Mouse (Mus musculus) T-helper 17 cell (primary cell): ENCODE data around the gene Amz1.

Source experiments
- in situ Hi-C, 2 experiments: fragments of 300-600 bp; cut with MboI, MseI; formaldehyde crosslinking; loops; 1 replicate in 1 of 2; 2 replicates in 1 of 2; pipeline ENCODE4 v1.15.1; 2025; ENCODE audit warnings: high pct_unique_total_duplicates in 2 of 2

The Amz1 gene

DNA sequence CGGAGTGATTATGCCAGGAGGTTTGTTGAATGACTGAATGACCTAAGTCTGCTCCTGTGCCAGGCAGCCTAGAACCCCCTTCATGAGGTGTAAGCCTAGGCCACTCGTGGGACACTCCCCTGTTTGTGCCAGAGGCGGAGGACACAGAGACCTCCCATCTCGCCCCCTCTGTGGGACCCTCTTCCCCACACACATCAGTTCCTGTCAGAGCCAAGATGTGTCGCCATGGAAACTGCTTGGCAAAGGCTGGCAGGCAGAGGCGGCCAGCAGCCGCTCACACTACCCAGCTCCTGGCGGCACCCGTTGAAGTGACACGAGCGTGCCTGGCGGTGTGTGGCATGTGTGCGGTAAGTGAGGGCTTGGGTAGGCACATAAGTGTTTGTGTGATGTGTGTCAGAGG is at the start of gene Amz1:
Amz1 (plus strand) TSS at position 306 of the 400 bp plus-strand sequence.
- in situ Hi-C loops, result loop anchor here in 1 of 2 experiments (10.0 kb wide), 1 partner anchor 909 kb away; the partner anchor contains the start of gene Tmem184a

DNA sequence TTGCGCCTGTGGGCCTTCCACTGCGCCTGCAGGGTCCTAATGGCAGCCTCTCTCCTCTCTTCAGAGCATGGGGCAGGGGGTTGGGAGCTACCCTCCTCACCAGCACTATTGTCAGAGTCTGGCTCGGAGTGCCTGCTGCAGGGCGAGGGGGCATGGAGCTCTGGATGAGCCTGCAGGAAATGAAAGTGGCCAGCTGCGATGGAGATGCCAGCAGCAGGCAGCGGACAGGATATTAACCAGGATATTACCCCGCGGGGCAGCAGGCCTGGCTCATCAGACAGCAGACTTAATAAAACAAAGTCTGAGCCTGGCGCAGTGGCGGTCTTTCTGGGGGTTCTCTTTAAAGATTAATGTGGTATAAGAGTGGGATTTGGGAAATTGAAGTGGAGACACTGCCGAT is 48.8 kb upstream of the Amz1 start:
- in situ Hi-C loops, result no loop called here

DNA sequence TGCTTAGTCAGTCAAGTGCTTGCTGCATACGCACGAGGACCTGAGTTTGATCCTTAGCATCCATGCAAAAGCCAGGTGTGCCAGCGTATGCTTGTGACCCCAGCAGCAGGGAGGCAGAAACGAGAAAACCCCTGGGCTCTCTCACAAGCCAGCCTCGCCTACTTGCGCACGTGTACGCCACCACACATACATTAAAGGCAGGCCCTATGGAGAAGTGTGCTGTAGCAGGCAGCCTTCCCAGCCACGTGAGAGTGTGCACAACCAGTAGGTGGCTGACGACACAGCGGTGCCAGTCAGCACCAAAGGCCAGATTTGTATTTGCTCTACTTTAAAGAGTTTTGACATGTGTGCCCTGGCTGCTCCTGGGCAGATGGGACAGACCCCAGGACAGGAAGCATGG is 48.3 kb upstream of the Amz1 start:
- in situ Hi-C loops, result no loop called here

DNA sequence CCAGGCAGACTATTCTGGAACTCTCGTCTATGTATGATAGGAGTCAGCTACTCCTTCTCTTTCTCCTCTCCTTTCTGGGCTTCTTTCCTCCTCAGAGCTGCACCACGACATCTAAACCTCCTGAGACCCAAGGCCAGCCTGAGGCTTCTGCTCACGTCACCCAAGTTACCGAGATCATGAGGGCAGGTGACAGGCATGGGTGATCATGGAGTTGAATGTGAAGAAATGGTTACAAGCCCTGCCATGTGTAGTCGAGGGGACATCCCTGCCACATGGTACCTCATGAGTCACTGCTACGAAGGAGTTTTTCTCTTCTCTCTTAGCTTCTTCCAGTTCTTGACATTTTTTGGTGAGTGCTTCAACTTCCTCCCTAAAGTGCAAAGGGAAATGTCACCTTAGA is 46.8 kb upstream of the Amz1 start:
- in situ Hi-C loops, result no loop called here

DNA sequence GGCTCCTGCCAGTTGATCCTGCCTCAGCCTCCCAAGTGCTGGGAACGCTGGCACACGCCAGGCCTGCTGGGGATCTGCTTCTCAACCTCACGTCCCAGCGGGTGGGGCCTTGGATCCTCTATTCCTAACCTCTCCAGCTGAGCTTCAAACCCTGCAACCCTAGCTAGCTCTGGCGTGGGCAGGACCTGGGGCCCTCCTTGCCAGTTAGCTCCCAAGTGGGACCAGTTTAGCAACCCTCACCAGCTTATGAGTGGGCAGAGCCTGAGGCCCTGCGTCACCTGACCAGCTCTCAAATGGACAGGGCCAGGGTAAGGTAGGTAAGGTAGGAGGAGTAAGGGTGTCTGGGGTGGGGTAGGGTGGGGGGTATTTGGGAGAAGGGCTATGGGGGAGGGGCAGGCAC is 43.9 kb upstream of the Amz1 start:
- in situ Hi-C loops, result no loop called here

DNA sequence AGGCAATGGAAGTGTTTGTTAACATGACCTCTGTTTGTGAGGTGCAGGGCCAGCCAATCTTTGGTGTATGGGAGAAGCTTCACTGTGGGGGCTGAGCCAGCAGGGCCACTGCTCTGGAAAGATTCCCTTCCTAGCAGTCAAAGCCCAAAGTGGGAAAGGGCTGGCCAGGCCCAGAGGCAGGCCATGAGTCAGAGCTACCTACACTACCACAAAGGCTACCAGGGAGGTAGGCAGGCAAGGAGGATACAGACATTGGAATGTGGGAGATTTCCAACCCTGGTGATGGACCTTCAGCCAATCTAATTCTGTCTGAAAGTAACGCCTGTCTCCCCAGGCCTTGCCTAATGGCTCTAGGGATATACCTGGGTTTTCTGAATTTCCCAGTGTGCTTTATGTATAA is 43.0 kb upstream of the Amz1 start:
- in situ Hi-C loops, result no loop called here

DNA sequence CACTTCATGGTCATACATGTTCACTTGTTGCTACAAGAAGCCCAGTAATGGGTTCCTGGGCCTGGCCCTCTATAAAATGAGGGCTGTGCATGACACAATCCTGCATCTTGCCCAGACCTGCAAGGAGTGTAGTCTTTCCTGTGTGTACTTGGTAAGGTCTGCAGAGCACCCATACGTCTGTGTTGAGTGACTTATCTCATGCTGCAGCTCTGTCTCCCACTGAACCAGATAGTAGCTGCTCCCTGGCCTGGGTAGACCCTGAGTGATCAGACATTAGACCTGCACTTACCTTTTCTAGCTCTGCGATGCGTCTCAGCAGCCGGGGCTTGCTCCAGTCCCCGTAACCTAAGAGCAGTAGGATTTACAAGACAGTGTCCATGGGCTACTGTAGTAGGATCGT is 41.8 kb upstream of the Amz1 start:
- in situ Hi-C loops, result no loop called here

DNA sequence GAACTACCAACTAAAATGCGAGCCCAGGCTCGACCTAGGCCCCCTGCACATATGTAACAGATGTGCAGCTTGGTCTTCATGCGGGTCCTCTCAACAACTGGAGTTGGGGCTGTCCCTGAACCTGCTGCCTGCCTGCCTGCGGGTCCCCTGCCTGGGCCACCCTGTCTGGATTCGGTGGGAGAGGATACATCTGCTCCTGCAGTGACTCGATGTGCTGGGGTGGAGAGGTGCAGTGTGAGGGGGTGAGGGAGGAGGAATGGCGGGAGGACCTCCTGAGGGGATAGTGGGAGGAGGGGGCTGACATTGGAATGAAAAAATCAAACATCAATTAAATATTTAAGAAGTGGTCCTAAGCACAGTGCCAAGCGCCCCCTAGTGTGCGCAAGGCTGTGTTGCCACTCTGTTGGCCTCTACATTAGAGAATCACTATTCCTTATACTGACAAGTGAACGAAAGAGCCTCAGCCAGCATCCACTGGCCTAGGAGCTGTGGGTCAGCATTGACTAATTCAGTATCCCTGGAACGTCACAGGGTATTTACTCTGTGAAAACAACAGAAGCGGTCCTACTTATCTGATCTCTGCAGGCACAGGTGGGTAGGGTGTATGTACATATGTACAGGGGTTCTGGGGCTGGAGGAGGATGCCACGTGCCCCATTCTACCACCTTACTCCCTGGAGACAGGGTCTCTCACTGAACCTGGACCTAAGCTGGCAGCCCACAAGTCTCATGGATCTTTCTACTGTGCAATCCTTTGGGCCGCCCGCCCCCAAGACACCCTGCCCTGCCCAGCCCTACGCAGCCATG is 39.4 kb upstream of the Amz1 start:
- in situ Hi-C loops, result no loop called here

DNA sequence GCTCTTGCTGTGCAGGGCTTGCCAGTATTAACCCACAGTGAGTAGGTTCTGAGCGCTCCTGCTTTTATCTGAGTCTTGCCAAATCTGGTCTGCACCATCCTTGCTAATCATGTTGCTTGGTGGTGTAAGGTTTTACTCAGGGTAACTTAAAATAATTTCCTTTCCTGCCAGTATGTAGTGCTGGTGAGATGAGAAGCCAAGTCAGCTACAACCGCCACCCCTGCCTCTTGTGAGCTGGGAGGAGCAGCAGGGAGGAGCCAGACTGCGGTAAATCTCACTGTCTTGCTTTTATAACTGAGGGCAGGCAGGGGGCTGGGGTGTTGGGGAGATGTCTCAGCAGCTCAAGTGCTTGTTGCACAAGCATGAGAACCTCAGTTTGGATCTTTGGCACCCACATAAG is 35.5 kb upstream of the Amz1 start:
- in situ Hi-C loops, result no loop called here

DNA sequence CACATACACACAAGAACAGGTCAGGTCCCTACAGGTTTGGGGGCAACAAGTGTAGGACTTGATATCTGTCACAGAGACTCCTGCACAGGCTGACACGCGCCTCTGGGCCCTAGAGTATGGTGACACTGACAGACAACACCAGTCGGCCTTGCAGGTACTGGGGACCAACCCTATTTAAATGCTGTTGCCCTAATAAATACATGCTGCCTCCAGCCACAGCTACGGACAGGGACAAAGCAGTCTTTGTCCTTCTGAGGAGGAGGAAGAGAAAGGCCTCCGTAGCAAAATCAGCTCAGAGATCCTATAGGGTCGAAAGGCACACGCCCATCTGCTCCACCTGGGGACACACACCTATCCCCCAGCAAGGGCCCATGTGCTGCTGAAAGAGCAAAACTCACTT is 27.9 kb upstream of the Amz1 start:
- in situ Hi-C loops, result no loop called here

DNA sequence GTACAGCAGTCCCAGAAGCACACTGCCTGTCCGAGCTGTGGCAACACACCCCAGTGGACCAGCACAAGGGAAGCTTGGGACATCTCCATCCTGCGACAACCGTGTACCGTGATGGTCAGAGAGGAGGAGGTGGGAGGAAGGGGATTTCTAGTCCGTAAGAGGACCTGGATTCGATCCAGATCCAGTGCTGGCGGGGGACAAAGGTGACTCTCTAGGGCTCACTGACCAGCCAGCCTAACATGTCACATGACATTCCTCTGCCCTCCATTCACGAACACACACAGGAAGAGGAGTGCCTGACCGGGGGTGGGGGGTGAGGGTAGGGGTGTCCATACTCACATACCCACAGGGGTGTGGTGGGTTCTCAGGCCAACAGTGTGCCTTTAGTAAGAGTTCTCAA is 24.2 kb upstream of the Amz1 start:
- in situ Hi-C loops, result no loop called here

DNA sequence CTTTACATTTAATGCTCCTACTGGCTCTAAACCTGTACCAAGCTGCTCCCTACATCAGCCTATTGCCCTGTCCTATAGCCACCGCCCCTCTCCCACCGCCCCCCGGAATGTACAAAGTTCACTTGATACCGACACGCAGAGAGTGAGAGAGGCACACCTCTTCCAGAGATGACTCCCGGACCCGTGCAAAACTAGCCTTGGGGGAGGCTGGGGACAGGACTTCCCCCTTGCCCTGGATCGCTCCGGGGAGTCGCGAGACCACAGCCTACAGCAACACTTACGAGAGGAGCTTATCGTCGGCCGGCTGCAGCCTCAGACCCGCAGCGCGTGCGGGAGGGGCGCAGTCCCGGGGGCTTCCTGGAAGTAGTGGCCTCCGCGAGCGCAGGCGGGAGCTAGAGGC is 22.3 kb upstream of the Amz1 start:
- in situ Hi-C loops, result no loop called here

DNA sequence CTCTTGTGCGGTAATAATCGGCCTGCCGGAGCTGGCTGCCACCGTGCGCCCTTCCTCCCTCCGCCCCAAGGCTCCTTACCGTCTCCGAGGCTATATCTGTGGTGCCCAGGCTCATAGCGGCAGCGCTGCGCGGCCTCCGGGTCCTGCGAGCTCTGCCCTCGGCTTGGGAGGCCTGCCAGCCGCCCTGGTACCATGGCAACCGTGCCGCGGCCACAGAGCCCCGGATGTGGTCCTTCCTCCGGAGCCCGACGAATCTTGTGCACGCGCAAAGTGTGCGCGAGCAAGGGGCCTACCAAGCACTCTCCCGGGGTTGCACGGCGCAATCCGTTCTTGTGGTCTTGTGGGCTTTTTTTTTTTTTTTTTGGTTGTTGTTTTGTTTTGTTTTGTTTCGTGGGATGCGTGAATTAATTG is 21.8 kb upstream of the Amz1 start, which contains the start of gene Iqce:
Iqce (minus strand) TSS at position 276 of the 411 bp plus-strand sequence.
- in situ Hi-C loops, result no loop called here

DNA sequence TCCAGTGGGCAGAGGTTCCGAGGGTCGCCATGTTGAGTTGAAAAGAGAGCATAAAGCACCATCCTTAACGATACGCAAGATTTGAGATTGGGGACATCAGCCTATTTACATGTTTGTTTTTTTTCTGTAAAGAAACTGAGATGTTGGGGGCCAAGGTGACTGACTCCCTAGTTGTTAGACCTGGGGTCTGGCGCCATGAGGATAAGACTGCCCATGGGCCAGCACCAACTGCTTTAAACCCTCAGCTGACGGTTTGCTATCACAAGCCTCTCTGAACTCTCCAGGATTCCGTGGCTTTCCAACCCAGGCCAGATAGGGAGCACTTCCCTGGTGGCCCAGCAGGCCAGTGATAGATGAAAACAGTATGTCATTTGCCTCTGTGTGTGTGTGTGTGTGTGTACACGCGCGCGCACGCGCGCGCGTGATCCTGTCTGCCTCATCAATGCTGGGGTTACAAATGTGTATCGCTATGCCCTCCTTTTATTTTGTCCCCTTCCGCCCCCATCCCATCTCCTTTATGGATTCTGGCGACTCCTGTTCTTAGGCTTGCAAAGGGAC is 21.2 kb upstream of the Amz1 start:
- in situ Hi-C loops, result no loop called here

DNA sequence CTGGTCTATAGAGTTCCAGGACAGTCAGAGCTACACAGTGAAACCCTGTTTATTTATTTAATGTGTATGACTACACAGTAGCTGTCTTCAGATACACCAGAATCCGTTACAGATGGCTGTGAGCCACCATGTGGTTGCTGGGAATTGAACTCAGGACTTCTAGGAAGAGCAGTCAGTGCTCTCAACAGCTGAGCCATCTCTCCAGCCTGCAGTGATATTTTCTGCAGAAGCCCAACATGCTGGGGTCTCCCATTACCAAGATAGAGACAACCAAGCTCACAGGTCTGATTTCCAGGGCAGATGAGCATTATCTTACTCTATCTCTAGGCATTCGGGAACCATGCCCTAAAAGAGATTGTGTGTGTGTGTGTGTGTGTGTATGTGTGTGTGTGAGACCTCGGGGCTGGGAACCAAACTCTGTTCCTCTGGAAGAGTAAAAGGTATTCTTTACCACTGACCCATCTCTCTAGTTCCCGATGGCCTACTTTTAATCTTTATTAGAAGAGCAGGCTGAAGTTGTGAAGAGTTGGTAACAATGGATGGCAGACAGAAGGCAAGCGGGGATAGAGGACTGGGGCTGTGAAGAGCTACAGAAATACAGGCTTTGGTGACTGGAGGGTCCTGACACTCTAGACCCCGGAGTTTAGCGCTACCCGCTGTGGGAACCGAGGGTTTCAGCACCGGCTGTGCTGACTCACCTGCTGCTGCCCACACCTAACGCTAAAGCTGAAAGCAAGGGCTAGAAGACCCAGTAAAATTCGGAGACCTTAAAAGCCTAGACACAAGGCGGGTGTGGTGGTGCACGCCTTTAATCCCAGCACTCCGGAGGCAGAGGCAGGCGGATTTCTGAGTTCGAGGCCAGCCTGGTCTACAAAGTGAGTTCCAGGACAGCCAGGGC is 20.2 kb upstream of the Amz1 start:
- in situ Hi-C loops, result no loop called here

DNA sequence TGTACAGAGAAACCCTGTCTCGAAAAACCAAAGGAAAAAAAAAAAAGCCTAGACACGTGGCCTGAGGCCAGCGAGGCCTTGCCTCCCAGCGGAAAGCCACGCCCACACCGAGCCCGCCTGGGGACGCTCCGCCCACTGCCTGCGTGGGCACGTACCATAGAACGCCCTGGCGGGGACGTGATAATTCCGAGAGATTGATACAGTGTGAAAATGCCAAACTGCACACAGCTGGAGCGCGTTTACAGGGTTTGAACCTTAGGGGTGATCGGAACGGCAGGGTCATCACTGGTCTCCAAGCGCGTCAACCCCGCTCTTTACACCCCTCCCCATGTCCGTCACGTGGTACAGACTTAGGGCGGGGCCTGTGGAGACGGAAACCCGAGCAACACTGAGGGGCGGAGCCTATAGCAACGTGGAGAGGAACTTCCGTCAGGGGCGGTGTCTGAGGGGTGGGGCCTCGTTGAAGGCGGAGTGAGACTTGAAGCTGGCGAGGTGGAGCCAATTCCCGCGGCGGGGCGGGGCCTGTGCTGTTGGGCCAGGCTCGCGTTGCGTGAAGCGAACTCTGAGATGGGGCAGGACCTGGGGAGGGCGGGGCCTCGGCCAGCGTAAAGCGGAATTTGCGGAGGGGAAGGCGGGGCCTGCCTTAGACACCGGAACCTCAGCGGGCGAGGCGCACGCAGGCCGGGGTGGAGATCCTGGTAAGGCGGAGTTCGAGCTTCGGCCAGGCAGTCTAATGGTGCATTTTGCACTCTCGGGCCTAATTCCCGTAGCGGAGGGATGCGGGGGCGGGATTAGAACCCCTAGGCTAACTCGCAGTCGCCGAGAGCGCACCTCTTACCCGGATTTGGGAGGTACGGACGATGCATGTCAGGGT is 19.3 kb upstream of the Amz1 start, which contains the start of gene Brat1:
Brat1 (plus strand) TSS at position 634 of the 874 bp plus-strand sequence.
- in situ Hi-C loops, result no loop called here

DNA sequence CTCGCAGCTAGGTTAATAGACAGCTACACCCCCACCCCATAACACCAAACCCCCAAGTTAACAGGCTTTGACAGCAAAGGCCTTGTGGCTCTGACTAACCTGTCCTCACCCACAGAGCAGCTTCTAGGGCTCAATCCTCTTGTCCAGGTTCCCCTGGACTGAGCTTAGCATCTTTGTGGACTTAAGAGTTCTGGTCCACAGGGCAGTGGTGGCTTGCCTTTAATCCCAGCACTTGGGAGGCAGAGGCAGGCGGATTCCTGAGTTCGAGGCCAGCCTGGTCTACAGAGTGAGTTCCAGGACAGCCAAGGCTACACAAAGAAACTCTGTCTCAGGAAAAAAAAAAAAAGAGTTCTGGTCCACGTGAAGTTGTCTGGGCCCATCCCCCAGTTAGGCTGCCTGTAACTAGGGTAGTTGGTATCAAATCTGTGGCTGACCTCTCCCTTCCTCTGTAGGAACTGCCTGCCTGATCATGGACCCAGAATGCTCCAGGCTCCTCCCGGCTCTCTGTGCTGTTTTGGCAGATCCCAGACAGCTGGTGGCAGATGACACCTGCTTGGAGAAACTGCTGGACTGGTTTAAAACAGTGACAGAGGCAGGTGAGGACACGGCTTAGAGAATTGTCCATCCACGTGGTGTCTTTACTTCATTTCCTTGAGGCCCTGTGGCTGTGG is 18.3 kb upstream of the Amz1 start:
- in situ Hi-C loops, result no loop called here

DNA sequence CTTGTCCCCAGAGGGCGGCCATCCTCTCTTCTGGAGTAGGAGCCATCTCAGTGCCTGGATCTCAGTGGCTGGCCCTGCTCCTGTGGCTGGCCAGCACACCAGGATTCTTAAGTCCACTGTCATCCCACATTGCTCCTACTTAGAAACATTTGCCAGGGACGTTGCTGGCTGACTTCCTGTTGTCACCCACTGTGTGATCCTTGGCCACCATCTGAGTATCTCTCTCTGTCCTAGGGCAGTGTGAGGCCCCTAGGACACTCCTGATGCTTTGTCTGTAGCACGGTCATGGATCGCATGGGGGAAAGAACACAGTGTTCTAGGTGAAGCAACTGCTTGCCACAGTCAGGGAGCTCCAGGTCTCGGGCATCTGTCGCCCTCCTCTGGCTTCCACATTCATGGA is 13.6 kb upstream of the Amz1 start:
- in situ Hi-C loops, result no loop called here

DNA sequence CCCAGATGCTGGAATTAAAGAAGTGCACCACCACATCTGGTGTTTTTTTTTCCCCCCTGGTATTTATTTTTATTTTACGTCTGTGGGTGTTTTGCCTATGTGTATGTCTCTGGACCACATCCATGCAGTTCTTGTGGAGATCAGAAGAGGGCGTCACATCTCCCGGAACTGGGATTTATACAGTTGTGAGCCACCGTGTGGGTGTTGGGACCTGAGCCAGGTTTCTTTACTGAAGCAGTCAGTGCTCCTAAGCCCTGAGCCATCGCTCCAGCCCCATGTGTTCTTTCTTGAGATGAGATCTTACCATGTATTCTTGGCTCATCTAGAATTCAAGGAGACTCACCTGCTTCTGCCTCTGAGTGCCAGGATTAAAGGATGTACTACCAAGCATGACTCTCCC is 12.9 kb upstream of the Amz1 start:
- in situ Hi-C loops, result no loop called here

DNA sequence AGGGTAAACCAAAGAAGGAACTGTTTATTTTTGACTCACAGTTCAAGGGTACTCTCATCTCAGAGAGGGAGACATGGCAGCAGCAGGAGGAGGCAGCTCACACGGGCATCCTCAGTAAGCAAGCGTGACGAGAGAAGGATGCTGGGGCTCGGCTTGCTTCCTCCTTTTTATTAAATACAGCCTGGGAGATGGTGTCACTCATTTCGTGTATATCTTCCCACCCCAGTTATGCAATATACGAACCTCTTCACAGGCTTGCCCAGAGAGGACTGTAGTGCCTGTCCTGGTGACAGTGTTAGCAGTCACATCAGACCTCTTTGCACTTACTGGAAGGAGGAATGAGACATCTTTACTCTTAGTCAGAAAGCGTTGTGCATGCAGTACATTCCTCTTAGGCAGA is 3.2 kb upstream of the Amz1 start:
- in situ Hi-C loops, result loop anchor here in 1 of 2 experiments (10.0 kb wide), 1 partner anchor 906 kb away; the partner anchor contains the start of gene Tmem184a
